In genomic region chr17:35048149-35048931, GRCm38 (mm10) we compare ENCODE assay signal across 1 mouse cellular context.
A peak's percentile ranks its signal among the peaks of the same experiment; 100 is the strongest.
TF ChIP-seq lines count a peak whose summit lies in the region.

No protein-coding gene starts in this region.

TF ChIP-seq in CH12.LX, 34 proteins besides CTCF, POLR2A, EP300 and RAD21:
- TF ChIP-seq MAZ (IDR thresholded peaks at IDR 0.05; ENCODE audit: low read depth, low read length) (peak; percentile 76; the same call in 1 of the 2 replicates), MAFK (IDR thresholded peaks at IDR 0.05; ENCODE audit: insufficient replicate concordance, low read length) (peak; percentile 64; the same call in 1 of the 2 replicates), TCF12 (IDR thresholded peaks at IDR 0.05; ENCODE audit: low read depth, low read length) (0 out of 2 replicates have a peak, but pooled peaks have one; percentile 18), ELF1 (IDR thresholded peaks at IDR 0.05; ENCODE audit: low read depth, low read length) (peak; percentile 28; the same call in 1 of the 2 replicates), NELFE (IDR thresholded peaks at IDR 0.05; ENCODE audit: low read depth, low read length) (no peak), NRF1 (IDR thresholded peaks at IDR 0.05; ENCODE audit: low read depth, low read length) (no peak), ETS1 (conservative IDR thresholded peaks at IDR 0.05; ENCODE audit: low read depth, low read length) (peak; percentile 62), IRF4 (IDR thresholded peaks at IDR 0.05; ENCODE audit: low read depth, low read length) (peak; percentile 49; the same call in 1 of the 2 replicates), SIN3A (IDR thresholded peaks at IDR 0.05; ENCODE audit: low read length) (peak; percentile 65; the same call in 1 of the 2 replicates)
